Mouse (Mus musculus) neural tube, embryonic 15.5 days (tissue): ENCODE measurements at regions not wholly inside any gene's neighbourhood (a gene's known extent, or its start where the extent isn't known, plus 50 kb on each side); places are given as distances from the start of the nearest gene placed in this dataset.

Source experiments
- ATAC-seq: fragments of 200-750 bp; cut with Nextera tagmentation; 2 replicates; pipeline ENCODE4 v1.8.0; 2017; ENCODE audit warnings: mild to moderate bottlenecking, moderate TSS enrichment, moderate library complexity; ENCODE audit not compliant: low FRiP score
- H3K27ac ChIP-seq: fragments of 300-500 bp; sonication (generic); replicated peaks from 2 replicates; pipeline ENCODE4 v1.5.1; 2015; ENCODE audit warnings: mild to moderate bottlenecking, inconsistent platforms
- H3K27me3 ChIP-seq: fragments of 300-500 bp; sonication (generic); replicated peaks from 2 replicates; pipeline ENCODE4 v1.6.1; 2015; ENCODE audit warnings: inconsistent platforms
- H3K36me3 ChIP-seq: fragments of 300-500 bp; sonication (generic); 2 replicates; pipeline ENCODE4 v1.6.1; 2015; ENCODE audit warnings: inconsistent platforms
- H3K4me1 ChIP-seq: fragments of 300-500 bp; sonication (generic); 2 replicates; pipeline ENCODE4 v1.6.1; 2015; ENCODE audit warnings: inconsistent platforms
- H3K4me2 ChIP-seq: fragments of 300-500 bp; sonication (generic); 2 replicates; pipeline ENCODE4 v1.6.1; 2015; ENCODE audit warnings: inconsistent platforms, mild to moderate bottlenecking, moderate library complexity
- H3K4me3 ChIP-seq: fragments of 300-500 bp; sonication (generic); replicated peaks from 2 replicates; pipeline ENCODE4 v1.5.1; 2015; ENCODE audit warnings: mild to moderate bottlenecking, inconsistent platforms
- H3K9ac ChIP-seq: fragments of 300-500 bp; sonication (generic); replicated peaks from 2 replicates; pipeline ENCODE4 v1.6.1; 2015; ENCODE audit warnings: mild to moderate bottlenecking, inconsistent platforms
- H3K9me3 ChIP-seq: fragments of 300-500 bp; sonication (generic); replicated peaks from 2 replicates; pipeline ENCODE4 v1.6.1; 2016; ENCODE audit warnings: inconsistent platforms
- WGBS: fragments of 180-500 bp; shearing (Covaris S2); methylation state at CpG from one replicate; pipeline ENCODE4 v1.1.7; 2015; ENCODE audit warnings: mixed read lengths; 5-methylcytosine and 5-hydroxymethylcytosine counted together

DNA sequence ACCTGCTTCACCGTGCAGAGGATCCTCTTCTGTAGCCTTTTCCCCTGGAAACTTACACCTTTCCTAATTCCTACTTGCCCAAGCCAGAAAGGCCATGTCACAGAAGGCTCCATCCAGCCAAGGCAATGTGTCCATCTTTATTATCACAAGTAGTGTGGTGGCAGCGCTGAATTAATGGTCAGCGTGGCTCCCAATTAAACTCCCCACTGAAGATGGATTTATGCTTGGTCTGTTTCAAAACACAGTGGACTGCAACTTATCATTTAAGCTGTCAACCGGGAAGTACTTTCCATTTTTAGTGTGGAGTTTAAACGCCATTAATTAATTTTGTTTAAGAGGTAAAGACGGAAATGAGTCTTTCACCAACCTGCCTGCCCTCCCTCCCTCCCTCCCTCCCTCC, 170.1 kb upstream of the Nrp1 start:
- Histone ChIP-seq H3K9ac (no peak overlapping the region), H3K4me2 (no peak overlapping the region), H3K4me3 (no peak overlapping the region), H3K27me3 (no peaks in the 10 kb centered on the region), H3K4me1 (no peaks in the 10 kb centered on the region), H3K27ac (no peak overlapping the region), H3K9me3 (no peaks in the 10 kb centered on the region), H3K36me3 (no peaks in the 10 kb centered on the region)
- 72% methylated on average over 6 of the region's 6 CpGs for WGBS
- ATAC-seq = no peak

GRCm38 (mm10) chr8:128193293-128193887, 165.0 kb upstream of the Nrp1 start:
- Histone ChIP-seq H3K27ac (no peak overlapping the region), H3K36me3 (no peaks in the 10 kb centered on the region), H3K4me1 (no peaks in the 10 kb centered on the region), H3K9ac (no peak overlapping the region), H3K4me2 (no peak overlapping the region), H3K27me3 (no peaks in the 10 kb centered on the region), H3K4me3 (no peak overlapping the region), H3K9me3 (no peaks in the 10 kb centered on the region)
- 75% methylated on average over 3 of the region's 3 CpGs for WGBS
- no peak for ATAC-seq

DNA sequence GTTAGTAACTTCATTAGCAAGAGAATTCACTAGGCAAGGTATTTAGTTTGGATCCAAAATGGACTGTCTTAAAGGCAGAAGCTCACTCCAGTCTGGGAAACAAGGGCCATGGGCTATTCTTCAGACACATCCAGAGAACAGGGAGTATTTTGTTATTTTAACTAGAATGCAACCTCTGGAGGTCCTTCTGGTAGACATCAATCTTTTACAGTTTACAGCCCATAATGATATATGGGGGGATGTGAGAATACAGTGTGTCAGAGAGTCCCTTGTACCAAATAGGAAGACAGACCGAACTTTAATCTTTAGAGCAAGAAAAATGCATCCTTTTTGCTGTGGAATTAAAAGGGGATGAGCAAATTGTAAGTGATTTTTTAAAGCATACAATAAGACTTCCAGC, 157.6 kb upstream of the Nrp1 start:
- H3K4me1 ChIP-seq = no peaks in the 10 kb centered on the region
- no peak overlapping the region for H3K4me3 ChIP-seq
- 88% methylated on average over 1 of the region's 1 CpGs for WGBS
- no peaks in the 10 kb centered on the region for H3K27me3 ChIP-seq
- H3K27ac ChIP-seq = no peak overlapping the region
- no peaks in the 10 kb centered on the region for H3K36me3 ChIP-seq
- H3K4me2 ChIP-seq = no peak overlapping the region
- H3K9me3 ChIP-seq = no peaks in the 10 kb centered on the region
- no peak overlapping the region for H3K9ac ChIP-seq
- ATAC-seq = no peak

- no peak overlapping the region for H3K4me3 ChIP-seq
- H3K9me3 ChIP-seq = no peaks in the 10 kb centered on the region
- no peak overlapping the region for H3K4me2 ChIP-seq
- H3K27me3 ChIP-seq = no peaks in the 10 kb centered on the region
- no peak overlapping the region for H3K9ac ChIP-seq
- no peak overlapping the region for H3K27ac ChIP-seq
- H3K4me1 ChIP-seq = no peaks in the 10 kb centered on the region
- H3K36me3 ChIP-seq = no peaks in the 10 kb centered on the region
- WGBS = 81% methylated on average over 4 of the region's 4 CpGs
- ATAC-seq = no peak
Measured at GRCm38 (mm10) chr8:128201635-128202034, 156.8 kb upstream of the Nrp1 start.

DNA sequence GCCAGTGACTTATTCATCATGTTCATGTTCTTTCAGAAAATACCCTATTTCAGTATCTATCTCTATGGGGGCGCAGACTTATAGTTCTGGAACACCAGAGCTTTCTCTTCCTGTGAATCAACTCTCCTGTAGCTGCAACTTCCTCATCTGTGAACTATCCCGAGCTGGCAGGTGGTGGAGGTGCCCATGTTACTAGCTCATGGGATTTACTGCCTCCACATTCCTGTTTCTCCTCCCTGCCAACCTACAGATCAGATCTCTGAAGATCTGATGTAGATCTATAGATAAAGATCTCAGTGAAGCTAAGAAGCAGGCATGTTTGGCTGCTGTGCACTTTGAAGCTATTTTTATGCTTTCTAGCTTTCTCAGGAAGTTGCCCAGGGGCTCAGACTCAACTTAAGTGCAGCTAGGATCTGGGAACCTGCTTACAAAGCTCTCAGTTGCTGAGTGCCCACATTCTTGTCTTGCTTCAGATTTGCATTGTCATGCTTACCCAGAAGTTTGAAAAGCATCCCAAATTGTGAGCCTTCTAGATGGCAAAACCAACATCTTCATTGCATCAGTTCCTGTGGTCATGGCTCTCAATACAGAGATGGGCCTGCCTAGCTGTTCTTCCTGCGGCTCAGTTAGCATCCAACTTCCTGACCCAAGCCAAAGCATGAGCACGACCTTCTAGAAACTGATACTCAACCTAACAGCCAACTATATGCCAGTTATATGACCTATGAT, 156.1 kb upstream of the Nrp1 start:
- ATAC-seq = no peak
- 86% methylated on average over 4 of the region's 4 CpGs for WGBS
- no peaks in the 10 kb centered on the region for H3K9me3 ChIP-seq

GRCm38 (mm10) chr8:128204803-128205202, 153.6 kb upstream of the Nrp1 start:
- Histone ChIP-seq H3K4me1 (no peaks in the 10 kb centered on the region), H3K4me3 (no peak overlapping the region), H3K4me2 (no peak overlapping the region), H3K27me3 (no peaks in the 10 kb centered on the region), H3K36me3 (no peaks in the 10 kb centered on the region), H3K27ac (no peak overlapping the region), H3K9ac (no peak overlapping the region), H3K9me3 (no peaks in the 10 kb centered on the region)
- WGBS = 85% methylated on average over 3 of the region's 3 CpGs
- no peak for ATAC-seq

More for the DNA sequence above, 156.1 kb upstream of the Nrp1 start:
- Histone ChIP-seq H3K27me3 (no peaks in the 10 kb centered on the region), H3K4me2 (no peak overlapping the region), H3K9ac (no peak overlapping the region), H3K27ac (no peak overlapping the region), H3K4me1 (no peaks in the 10 kb centered on the region), H3K36me3 (no peaks in the 10 kb centered on the region), H3K4me3 (no peak overlapping the region)

DNA sequence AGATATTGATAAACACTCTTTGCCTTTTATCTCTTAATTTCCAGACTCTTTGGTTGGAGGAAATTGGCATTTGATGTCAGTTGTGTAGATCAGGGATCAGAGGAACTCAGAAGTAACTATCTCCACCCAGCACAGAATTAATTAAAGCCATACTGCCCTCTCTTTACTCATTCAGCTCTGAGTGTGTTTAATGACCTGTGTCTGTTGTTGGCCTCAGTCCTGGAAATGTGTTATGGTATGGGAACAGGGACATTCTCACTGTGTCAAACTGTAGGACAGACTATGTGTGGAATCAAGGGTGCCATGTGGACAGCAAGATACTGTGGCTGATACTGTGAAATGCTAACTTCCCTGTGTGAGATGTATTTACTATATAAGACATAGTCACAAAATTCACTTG, 151.3 kb upstream of the Nrp1 start:
- Histone ChIP-seq H3K4me1 (no peaks in the 10 kb centered on the region), H3K4me2 (no peak overlapping the region), H3K27ac (no peak overlapping the region), H3K27me3 (no peaks in the 10 kb centered on the region), H3K4me3 (no peak overlapping the region), H3K9me3 (no peaks in the 10 kb centered on the region), H3K36me3 (no peaks in the 10 kb centered on the region), H3K9ac (no peak overlapping the region)
- ATAC-seq = no peak

GRCm38 (mm10) chr8:128210761-128211160, 147.6 kb upstream of the Nrp1 start:
- no peaks in the 10 kb centered on the region for H3K9me3 ChIP-seq
- no peaks in the 10 kb centered on the region for H3K36me3 ChIP-seq
- H3K27ac ChIP-seq = no peak overlapping the region
- H3K4me2 ChIP-seq = no peak overlapping the region
- H3K4me3 ChIP-seq = no peak overlapping the region
- no peak overlapping the region for H3K9ac ChIP-seq
- H3K4me1 ChIP-seq = no peaks in the 10 kb centered on the region
- WGBS = 84% methylated on average over 5 of the region's 5 CpGs
- no peak for ATAC-seq
- no peaks in the 10 kb centered on the region for H3K27me3 ChIP-seq

DNA sequence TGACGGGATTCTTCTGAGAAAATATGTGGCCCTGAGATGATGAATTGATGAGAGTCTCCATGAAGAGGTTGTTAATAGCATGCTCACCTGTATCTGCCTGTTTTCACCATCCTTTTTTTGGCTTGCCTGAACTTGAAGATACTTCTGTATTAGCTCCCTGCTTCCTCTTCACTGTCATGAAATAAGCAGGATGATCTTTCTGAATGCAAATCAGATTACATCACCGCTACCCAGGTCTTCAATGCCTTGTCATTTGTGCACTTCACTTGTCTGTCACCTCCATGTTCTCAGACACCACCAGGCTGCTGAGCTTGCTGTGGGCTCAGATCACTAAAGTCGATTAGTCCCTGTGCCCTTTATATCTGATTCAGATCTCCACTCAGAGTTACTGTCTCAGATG, 146.2 kb upstream of the Nrp1 start:
- no peak overlapping the region for H3K9ac ChIP-seq
- WGBS = 89% methylated on average over 3 of the region's 3 CpGs
- H3K27ac ChIP-seq = no peak overlapping the region
- no peak overlapping the region for H3K4me3 ChIP-seq
- H3K27me3 ChIP-seq = no peaks in the 10 kb centered on the region
- no peaks in the 10 kb centered on the region for H3K36me3 ChIP-seq
- no peak for ATAC-seq
- no peak overlapping the region for H3K4me2 ChIP-seq
- no peaks in the 10 kb centered on the region for H3K4me1 ChIP-seq
- H3K9me3 ChIP-seq = no peaks in the 10 kb centered on the region

DNA sequence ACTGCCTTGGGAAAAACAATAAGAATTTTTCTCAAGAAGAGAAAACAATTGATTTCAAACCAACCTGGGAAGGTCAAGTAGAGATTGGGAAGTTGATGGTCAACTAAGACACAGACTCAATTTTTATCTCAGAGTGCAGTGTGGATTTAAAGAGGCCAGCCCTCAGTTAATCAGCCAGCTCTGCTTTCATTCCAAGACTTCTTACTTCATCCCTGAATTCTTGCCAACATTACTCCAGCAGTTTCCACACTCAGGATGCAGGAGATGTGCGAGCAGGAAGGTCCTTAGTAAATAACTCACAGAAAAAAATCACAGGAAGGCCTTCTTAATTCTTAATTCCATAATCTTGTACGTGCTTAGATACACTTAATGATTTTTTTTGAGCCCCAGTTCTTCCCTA, 144.1 kb upstream of the Nrp1 start:
- Histone ChIP-seq H3K4me1 (no peaks in the 10 kb centered on the region), H3K4me2 (no peak overlapping the region), H3K9ac (no peak overlapping the region), H3K4me3 (no peak overlapping the region), H3K27me3 (no peaks in the 10 kb centered on the region), H3K36me3 (no peaks in the 10 kb centered on the region), H3K27ac (no peak overlapping the region), H3K9me3 (no peaks in the 10 kb centered on the region)
- ATAC-seq = no peak
- WGBS = 76% methylated on average over 2 of the region's 2 CpGs

DNA sequence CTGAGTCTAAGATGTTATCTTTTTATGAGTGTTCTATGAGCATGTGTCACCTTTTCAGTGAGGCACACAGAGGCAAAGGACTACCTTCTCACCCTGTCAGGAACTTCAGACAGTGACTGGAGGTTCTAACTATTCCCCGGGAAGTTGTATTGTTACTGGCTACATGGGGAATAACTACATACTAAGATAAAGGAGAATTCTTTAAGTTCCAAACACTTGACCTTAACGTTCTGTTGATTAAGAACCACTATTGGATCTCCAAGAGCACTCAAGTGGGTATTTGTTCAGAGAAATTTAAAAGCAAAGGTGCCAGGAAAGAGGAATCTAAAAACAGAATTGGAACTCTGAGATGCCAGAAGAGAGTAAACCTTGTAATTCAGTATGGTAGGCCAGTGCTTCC, 139.5 kb upstream of the Nrp1 start:
- Histone ChIP-seq H3K4me2 (no peak overlapping the region), H3K4me3 (no peak overlapping the region), H3K4me1 (no peaks in the 10 kb centered on the region), H3K27ac (no peak overlapping the region), H3K36me3 (no peaks in the 10 kb centered on the region), H3K9me3 (no peaks in the 10 kb centered on the region), H3K9ac (no peak overlapping the region), H3K27me3 (no peaks in the 10 kb centered on the region)
- no peak for ATAC-seq
- 84% methylated on average over 2 of the region's 2 CpGs for WGBS

DNA sequence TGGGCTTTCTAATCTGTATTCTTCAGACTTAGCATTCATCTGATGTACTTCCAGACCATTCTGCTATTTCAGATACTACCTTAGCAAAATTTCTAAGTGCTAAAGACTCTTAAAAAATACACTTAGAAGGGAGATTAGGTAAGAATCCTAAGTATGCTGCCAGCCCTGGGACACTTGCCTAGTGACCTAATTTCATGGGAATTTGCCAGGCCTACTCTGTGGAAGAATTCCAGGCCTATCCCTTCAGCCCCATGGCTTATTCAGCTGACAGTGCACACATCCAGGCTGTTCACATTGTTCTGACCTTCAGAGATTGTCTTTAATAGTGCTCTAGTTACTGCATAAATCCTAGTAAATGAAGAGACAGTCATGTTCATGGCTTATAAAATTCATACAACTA, 138.9 kb upstream of the Nrp1 start:
- H3K9ac ChIP-seq = no peak overlapping the region
- no peaks in the 10 kb centered on the region for H3K36me3 ChIP-seq
- no peak overlapping the region for H3K4me2 ChIP-seq
- ATAC-seq = no peak
- H3K27ac ChIP-seq = no peak overlapping the region
- H3K27me3 ChIP-seq = no peaks in the 10 kb centered on the region
- no peaks in the 10 kb centered on the region for H3K4me1 ChIP-seq
- H3K4me3 ChIP-seq = no peak overlapping the region
- no peaks in the 10 kb centered on the region for H3K9me3 ChIP-seq
